Mouse (Mus musculus): ENCODE data around the gene Dmrtb1. TPM values are rescaled to one million over a fixed set of nuclear protein-coding genes. Genes with fewer than 3 reads are reported as not detected.

Gene Dmrtb1
- polyA plus RNA-seq, 2 experiments: 0.18 to 0.23 TPM

DNA sequence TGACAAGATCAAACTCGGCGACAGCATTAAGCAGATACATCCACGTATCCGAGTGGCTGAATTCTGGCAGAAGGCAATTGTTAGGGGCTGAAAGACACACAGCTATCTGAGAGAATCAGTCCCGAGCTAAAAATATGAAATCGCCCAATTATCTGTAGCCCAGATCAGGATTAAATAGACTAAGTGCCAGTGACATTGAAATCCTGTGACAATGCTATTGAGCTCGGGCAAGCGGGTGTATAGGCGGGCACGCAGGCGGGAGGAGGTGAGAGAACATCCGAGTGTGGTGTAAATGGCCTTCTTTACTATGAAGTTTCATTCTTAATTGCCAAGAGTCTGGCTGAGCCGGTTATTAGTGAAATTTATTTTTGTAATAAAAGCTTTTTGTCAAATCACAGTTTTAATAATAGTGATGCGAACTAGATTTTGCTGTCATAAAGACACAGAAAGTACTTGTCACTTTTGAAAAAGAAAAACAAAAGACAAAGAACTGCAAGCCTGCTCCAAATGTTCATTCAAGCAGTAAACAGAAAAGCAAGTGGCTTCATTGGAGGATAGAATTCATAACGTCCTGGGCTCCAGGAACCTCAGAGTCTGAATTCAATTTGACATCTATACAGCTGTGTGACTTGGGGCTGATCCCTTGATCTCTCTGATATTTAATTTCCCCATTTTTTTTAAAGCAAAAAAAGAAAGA is 46.5 kb upstream of the Dmrtb1 start:
- H3K4me2 ChIP-seq (replicated peaks; ENCODE audit: low read depth, low read length, severe bottlenecking): no peak overlapping the region
- H3K9me3 ChIP-seq (ENCODE audit: control insufficient read depth, low read length): no peaks in the 10 kb centered on the region
- ATAC-seq (ENCODE audit: low FRiP score, low read depth): no peak
- peaks cover 7% of the 10 kb centered on the region for H3K4me1 ChIP-seq (ENCODE audit: control insufficient read depth, insufficient read depth, low read length)
- WGBS: 74% methylated on average over 15 of the region's 15 CpGs
- DNase-seq (ENCODE audit: low spot score): no peak
- no peaks in the 10 kb centered on the region for H3K36me3 ChIP-seq (ENCODE audit: control insufficient read depth, insufficient read depth, low read length)
- H3K27ac ChIP-seq (replicated peaks; ENCODE audit: low read depth, low read length): no peak overlapping the region
- no peak overlapping the region for H3K9ac ChIP-seq (ENCODE audit: low read depth, low read length, severe bottlenecking)
- peaks cover 5% of the 10 kb centered on the region; the same call in 1 of the 2 replicates for H3K27me3 ChIP-seq (ENCODE audit: control insufficient read depth, insufficient read depth, low read length)
- no peak overlapping the region for H3K4me3 ChIP-seq (replicated peaks; ENCODE audit: low read length)
- no peak for TF ChIP-seq POLR2A (IDR thresholded peaks at IDR 0.05; ENCODE audit: borderline replicate concordance, extremely low read depth, insufficient read depth, insufficient read length)

DNA sequence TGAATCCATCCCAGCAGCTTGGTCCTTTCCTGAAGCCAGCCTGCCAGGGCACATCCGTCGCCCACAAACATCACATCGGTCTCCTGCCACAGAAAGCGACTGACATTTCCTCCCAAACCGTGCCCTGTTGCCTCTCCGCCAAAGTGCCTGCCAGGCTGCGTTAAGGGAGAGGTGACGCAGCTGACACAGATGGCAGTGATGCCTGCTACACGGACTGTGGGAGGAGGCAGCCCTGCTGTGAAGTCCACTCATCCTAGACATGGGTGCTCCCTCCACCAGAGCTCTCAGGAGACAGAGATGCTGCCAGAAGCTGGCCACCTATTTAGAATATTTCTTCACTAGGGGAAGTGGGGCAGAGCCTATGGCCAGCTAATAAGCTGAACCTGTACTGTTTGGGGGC is 41.4 kb upstream of the Dmrtb1 start:
- H3K27ac ChIP-seq (replicated peaks; ENCODE audit: low read depth, low read length): no peak overlapping the region
- ATAC-seq (ENCODE audit: low FRiP score, low read depth) (no peak), DNase-seq (ENCODE audit: low spot score) (no peak)
- TF ChIP-seq POLR2A (IDR thresholded peaks at IDR 0.05; ENCODE audit: borderline replicate concordance, extremely low read depth, insufficient read depth, insufficient read length): no peak
- WGBS: 56% methylated on average over 9 of the region's 9 CpGs
- H3K9ac ChIP-seq (ENCODE audit: low read depth, low read length, severe bottlenecking): no peak overlapping the region
- H3K4me1 ChIP-seq (ENCODE audit: control insufficient read depth, insufficient read depth, low read length): no peaks in the 10 kb centered on the region
- H3K4me3 ChIP-seq (replicated peaks; ENCODE audit: low read length): no peak overlapping the region
- H3K9me3 ChIP-seq (ENCODE audit: control insufficient read depth, low read length): no peaks in the 10 kb centered on the region
- H3K27me3 ChIP-seq (ENCODE audit: control insufficient read depth, insufficient read depth, low read length): no peaks in the 10 kb centered on the region
- no peak overlapping the region for H3K4me2 ChIP-seq (replicated peaks; ENCODE audit: low read depth, low read length, severe bottlenecking)
- H3K36me3 ChIP-seq (ENCODE audit: control insufficient read depth, insufficient read depth, low read length): no peaks in the 10 kb centered on the region

DNA sequence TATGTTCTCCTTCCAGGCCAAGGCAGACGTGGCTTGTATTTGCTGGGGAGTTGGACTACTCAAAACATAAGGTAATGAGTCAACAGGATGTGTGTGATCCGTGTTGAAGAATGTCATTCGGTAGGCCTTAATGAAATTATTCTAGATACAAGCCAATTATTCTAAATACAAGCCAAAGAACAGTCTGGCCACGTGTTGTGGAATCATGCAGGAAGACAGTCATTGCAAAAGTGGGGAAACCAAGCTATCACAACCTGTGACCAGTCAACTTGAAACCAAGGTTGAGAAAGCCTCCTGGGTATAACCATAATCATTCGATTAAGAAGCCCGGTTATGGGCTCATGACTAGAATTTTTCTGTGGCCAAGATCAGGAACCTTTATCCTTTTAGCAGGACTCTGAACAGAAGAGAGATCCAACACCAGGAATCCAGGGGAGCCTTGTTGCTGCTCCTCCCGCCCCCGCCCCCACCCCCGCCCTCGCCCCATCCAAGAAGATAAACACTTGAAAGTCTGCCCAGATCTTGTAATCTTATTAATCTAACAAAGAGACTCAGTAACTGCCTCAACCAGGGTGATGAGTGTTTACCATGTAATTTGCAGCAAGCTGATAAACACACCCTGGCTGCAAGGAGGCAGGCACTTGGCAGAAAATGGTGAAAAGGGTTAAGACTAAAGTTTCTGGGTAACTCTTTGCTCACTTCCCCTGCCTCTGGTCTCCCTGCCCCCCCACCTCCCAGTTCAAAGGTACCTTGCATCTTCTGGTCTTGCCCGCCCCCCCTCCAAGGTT is 36.2 kb upstream of the Dmrtb1 start:
- no peak overlapping the region for H3K9ac ChIP-seq (ENCODE audit: low read depth, low read length, severe bottlenecking)
- H3K27ac ChIP-seq (replicated peaks; ENCODE audit: low read depth, low read length): no peak overlapping the region
- WGBS: 76% methylated on average over 11 of the region's 11 CpGs
- H3K27me3 ChIP-seq (ENCODE audit: control insufficient read depth, insufficient read depth, low read length): no peaks in the 10 kb centered on the region
- DNase-seq (ENCODE audit: low spot score) (no peak), ATAC-seq (ENCODE audit: low FRiP score, low read depth) (no peak)
- no peak overlapping the region for H3K4me3 ChIP-seq (replicated peaks; ENCODE audit: low read length)
- no peak overlapping the region for H3K4me2 ChIP-seq (replicated peaks; ENCODE audit: low read depth, low read length, severe bottlenecking)
- no peaks in the 10 kb centered on the region for H3K4me1 ChIP-seq (ENCODE audit: control insufficient read depth, insufficient read depth, low read length)
- no peaks in the 10 kb centered on the region for H3K36me3 ChIP-seq (ENCODE audit: control insufficient read depth, insufficient read depth, low read length)
- TF ChIP-seq POLR2A (IDR thresholded peaks at IDR 0.05; ENCODE audit: borderline replicate concordance, extremely low read depth, insufficient read depth, insufficient read length): no peak
- H3K9me3 ChIP-seq (ENCODE audit: control insufficient read depth, low read length): no peaks in the 10 kb centered on the region

DNA sequence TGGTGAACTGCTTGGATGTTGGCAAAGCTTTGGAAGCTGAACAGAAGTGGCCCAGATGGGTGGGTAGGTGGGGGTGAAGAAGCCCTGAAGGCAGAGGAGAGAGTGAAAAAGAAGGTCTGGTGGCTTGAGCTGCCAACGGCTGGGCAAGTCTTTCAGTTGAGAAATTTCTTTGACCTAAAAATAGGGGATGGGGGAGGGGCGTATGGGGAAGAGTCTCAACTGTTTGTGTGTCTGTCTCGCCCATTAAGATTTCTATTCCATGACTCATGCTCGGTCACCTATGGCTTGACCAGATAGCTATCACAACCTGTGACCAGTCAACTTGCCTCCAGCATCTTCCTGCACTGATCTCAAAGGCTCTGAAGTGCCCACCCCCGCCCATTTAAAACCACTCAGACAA is 35.1 kb upstream of the Dmrtb1 start:
- DNase-seq (ENCODE audit: low spot score) (no peak), ATAC-seq (ENCODE audit: low FRiP score, low read depth) (no peak)
- Histone ChIP-seq H3K4me2 (replicated peaks; ENCODE audit: low read depth, low read length, severe bottlenecking) (no peak overlapping the region), H3K27ac (replicated peaks; ENCODE audit: low read depth, low read length) (no peak overlapping the region), H3K4me1 (ENCODE audit: control insufficient read depth, insufficient read depth, low read length) (no peaks in the 10 kb centered on the region), H3K9ac (ENCODE audit: low read depth, low read length, severe bottlenecking) (no peak overlapping the region), H3K4me3 (replicated peaks; ENCODE audit: low read length) (no peak overlapping the region), H3K36me3 (ENCODE audit: control insufficient read depth, insufficient read depth, low read length) (no peaks in the 10 kb centered on the region), H3K9me3 (ENCODE audit: control insufficient read depth, low read length) (no peaks in the 10 kb centered on the region), H3K27me3 (ENCODE audit: control insufficient read depth, insufficient read depth, low read length) (no peaks in the 10 kb centered on the region)
- TF ChIP-seq POLR2A (IDR thresholded peaks at IDR 0.05; ENCODE audit: borderline replicate concordance, extremely low read depth, insufficient read depth, insufficient read length): no peak
- WGBS: 87% methylated on average over 5 of the region's 5 CpGs

DNA sequence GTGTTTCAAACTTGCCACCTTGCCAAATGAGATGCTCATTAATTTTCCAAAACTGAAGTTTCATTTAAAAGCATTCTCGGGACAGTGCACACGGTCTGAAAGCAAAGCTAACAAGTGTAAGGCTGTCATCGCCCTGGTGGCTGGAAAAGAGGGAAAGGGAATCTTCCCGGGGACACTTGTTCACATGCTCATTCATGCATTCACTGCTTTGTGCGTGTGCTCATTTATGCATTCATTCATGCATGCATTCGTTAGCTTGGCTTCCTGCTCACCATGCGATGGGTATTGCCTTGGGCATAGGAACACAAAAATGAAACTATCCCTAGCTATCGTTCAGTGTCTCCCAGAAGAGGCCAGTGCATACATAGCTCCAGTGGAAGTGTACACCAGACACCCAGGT is 34.7 kb upstream of the Dmrtb1 start:
- no peak for DNase-seq (ENCODE audit: low spot score)

More for the DNA sequence above, 34.7 kb upstream of the Dmrtb1 start:
- no peak overlapping the region for H3K27ac ChIP-seq (replicated peaks; ENCODE audit: low read depth, low read length)
- no peak for TF ChIP-seq POLR2A (IDR thresholded peaks at IDR 0.05; ENCODE audit: borderline replicate concordance, extremely low read depth, insufficient read depth, insufficient read length)
- WGBS: 84% methylated on average over 8 of the region's 8 CpGs
- H3K36me3 ChIP-seq (ENCODE audit: control insufficient read depth, insufficient read depth, low read length): no peaks in the 10 kb centered on the region
- H3K4me3 ChIP-seq (replicated peaks; ENCODE audit: low read length): no peak overlapping the region
- no peak for ATAC-seq (ENCODE audit: low FRiP score, low read depth)
- no peak overlapping the region for H3K4me2 ChIP-seq (replicated peaks; ENCODE audit: low read depth, low read length, severe bottlenecking)
- no peaks in the 10 kb centered on the region for H3K4me1 ChIP-seq (ENCODE audit: control insufficient read depth, insufficient read depth, low read length)
- H3K9ac ChIP-seq (ENCODE audit: low read depth, low read length, severe bottlenecking): no peak overlapping the region
- H3K27me3 ChIP-seq (ENCODE audit: control insufficient read depth, insufficient read depth, low read length): no peaks in the 10 kb centered on the region
- H3K9me3 ChIP-seq (ENCODE audit: control insufficient read depth, low read length): no peaks in the 10 kb centered on the region

Measured in limb, embryonic 14.5 days (tissue).